Mouse (Mus musculus) cerebellum, postnatal 4 days (tissue): ENCODE results near the gene Zbtb20.
A peak's percentile ranks its signal among the peaks of the same experiment; 100 is the strongest.

Source experiments
- DNase-seq, 2 experiments: peaks; one replicate each; pipeline ENCODE4 v3.0.0; 2022; ENCODE audit warnings: low spot score in 2 of 2, mixed read lengths in 1 of 2

The Zbtb20 gene

DNA sequence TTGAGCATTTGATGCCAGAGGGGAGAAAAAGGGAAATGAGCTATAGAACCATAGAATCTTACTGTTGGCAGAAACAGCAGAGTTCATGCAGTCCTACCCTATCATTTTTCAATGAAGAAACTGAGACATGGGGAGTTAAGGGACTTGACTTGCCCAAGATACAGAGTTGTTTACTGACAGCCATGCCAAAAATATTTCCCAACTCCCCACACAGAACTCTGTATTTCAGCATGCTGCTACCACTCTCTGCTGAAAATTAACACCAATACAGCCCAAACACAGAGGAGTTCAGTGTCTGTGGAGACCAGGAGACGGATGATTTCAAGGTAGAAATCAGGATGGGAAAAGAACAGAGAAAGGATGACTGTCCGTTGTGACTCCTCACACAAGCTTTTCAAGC lies 484.4 kb downstream of the Zbtb20 start:
- DNase-seq, result no peak

DNA sequence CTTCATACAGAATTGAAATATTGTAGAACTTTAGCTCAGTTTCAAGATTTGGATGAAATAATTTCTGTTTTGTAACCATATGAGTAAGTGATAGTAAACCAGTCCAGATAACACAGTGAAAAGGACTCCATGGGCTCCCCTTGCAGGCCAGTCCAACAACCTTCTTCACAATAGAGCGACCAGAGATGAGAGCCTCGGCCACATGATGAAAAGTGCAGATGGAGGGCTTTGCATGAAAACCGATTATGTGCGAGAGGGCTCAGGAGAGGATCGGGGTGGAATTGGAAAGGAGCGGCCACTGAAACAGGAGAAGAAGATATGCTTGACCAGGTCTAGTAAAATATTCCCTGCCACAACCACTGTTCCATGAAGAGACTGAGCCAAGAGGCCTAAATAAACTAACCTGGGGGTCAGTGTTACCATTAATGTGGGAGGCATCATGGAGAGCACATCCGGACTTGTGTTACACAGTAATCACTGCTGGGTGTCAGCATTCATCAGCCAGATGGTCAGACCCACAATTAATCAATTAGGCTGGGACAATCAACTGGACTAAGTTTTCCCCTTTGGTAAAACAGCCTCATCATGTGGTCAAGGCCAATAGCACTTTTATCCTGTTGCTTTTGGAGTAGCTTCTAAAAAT lies 485.3 kb downstream of the Zbtb20 start:
- DNase-seq, result no peak

DNA sequence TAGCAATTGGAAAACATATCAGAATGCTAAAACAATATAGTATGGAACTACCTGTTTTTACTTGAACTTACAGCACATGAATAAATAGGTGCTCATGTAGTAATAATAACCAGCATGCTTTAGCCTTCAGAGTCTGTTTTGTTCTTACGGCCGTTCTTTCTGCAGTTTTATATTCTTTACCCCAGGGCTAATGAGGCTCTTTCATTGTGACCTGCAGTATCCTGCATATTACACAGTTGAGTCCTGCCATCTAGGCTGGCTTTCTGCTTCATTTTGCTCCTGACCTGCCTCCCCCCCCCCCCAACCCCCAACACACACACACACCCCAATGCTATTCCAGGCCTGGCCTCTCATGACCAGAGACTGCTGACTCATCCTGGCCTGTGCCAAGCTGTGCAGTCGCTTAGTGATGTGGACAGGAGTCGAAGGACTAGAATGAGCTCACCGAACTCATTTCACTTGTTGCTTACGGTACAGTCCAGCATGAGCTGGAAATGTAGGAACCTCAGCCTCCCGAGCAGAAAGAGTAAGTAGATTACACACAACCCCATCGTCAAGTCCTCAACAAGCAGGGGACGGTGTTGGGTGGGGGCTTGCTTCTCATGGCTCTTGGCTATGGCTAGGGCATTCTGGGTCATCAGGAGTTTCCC lies 487.1 kb downstream of the Zbtb20 start:
- DNase-seq, result no peak

DNA sequence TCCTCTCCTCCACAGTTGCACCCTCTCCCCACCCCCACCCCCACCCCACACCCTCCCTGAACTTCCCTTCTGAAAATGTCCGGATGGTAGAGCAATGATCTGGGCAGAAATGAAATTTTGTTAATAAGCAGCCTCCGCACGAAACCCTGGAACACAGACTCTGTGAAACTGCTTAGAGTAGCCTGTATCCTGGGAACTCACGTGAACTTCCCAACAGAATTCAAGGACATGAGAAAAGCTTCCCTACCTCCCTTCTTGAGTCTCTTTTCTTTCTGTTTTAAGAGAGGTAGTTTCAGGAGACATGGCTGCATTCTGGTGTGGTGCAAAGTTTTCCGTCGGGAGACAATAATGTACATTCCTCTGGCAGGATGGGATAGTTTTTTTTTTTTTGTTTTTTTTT lies 487.6 kb downstream of the Zbtb20 start:
- no peak for DNase-seq

DNA sequence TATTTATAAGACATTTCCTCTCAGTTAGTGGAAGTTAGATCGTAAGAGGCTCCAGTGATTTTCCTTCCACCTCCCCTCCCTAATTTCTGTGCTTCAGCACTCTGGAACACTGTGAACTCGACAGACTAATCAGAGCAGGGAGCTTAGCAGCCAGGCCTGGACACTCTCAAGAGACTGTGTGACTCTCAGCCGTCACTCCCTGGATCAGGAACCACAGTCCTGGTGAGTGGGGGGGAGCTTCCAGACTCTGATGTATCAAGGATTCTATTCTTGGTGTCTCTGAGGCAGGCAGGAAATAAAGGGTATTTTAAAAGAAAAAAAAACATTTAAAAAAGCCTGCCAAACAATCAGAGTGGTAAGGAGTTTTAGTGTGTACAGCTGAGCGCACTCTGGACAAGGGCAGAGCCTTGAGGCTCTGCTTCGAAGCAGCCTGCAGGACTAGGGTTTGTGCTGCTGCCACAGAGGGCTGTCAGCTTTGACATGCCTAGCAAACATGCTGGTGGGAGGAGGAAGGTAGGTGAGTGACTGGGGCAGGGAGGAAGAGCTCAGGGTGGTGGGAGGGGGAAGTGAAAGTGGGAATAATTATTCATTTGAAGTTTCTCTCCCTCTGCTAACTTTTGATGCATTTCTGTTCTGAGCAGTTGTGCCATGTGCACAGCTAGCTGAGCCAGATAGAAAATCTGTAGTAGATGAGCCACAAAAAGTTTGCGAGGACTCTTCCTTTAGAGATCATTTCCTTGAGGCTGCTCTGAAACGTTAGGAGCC lies 488.3 kb downstream of the Zbtb20 start:
- DNase-seq, result no peak

DNA sequence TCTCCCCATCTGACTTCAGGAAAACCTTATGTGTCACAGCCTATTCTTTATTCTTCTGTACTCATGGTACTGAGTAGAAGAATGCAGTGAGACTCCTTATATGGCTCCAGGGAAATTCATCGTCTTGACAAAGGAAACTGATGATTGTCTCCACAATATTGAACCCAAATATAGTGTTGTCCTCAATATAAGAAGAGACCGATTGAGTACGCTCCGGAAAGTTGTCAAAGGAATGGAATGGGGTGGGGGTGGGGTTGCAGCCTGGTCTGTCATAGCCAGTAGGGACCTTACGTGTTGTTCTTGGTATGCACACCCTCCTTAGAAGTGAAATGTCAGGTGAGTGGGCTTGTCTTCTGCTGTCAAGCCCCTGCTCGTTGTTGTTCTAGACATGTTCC lies 488.8 kb downstream of the Zbtb20 start:
- no peak for DNase-seq

DNA sequence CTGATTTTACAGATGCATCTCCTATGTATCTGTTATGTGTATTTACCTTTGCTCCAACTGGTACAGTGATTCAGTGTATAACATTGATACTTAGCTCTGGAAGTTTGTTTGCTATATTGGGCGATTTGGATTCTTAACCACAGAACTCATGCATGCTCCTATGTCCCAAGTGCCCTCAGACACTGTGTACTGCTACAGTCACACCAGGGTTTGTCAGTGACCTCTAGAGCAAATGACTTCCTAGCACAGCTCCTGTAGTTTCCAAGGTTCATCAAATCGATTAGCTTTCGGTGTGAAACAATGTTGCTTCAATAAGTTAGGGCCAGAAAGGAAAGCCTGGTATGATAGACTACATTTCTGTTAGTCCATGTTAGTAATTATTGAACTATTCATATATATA lies 489.6 kb downstream of the Zbtb20 start:
- no peak for DNase-seq

DNA sequence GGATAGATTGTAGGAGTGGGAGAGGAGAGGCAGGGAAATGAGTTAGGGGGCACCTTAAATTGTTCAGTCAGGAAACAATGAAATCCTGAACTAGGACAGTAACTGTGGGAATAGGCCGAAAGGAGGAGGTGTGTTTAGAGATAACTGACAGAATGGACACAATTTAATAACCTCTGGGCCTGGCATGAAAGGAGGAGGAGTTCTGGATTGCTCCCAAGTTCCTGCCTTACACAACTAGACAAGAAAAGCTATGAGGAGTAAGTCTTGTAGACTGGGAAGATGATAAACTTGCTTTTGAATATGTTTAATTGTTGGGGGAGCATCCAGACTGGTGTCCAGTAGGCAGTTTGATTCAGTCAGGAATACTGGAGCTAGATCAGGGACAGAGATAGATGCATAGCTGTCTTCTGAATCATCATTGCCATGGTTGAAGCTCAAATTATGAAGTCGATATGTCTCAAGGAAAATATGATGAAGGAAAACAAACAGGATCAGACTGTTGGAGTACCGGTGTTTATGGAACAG lies 494.9 kb downstream of the Zbtb20 start:
- DNase-seq, result no peak

DNA sequence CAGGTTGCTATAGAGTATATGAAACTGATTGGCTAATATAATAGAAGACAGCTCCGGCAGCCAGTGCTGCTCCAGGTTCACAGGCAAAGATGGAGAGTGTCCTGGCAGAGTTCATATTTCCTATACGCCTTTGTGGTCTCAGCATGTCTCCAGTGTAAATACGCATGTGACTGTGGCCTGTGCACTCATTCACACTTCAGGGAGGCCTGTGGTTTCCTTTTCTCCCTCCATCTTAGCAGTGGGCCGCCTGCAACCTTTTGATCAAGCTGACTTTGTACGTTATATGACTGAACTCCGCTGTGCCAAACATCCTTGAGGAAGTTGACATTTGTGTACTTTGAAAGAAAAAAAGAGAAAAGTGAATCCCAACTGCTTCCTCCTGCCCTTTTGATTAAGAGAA lies 501.1 kb downstream of the Zbtb20 start:
- no peak for DNase-seq

DNA sequence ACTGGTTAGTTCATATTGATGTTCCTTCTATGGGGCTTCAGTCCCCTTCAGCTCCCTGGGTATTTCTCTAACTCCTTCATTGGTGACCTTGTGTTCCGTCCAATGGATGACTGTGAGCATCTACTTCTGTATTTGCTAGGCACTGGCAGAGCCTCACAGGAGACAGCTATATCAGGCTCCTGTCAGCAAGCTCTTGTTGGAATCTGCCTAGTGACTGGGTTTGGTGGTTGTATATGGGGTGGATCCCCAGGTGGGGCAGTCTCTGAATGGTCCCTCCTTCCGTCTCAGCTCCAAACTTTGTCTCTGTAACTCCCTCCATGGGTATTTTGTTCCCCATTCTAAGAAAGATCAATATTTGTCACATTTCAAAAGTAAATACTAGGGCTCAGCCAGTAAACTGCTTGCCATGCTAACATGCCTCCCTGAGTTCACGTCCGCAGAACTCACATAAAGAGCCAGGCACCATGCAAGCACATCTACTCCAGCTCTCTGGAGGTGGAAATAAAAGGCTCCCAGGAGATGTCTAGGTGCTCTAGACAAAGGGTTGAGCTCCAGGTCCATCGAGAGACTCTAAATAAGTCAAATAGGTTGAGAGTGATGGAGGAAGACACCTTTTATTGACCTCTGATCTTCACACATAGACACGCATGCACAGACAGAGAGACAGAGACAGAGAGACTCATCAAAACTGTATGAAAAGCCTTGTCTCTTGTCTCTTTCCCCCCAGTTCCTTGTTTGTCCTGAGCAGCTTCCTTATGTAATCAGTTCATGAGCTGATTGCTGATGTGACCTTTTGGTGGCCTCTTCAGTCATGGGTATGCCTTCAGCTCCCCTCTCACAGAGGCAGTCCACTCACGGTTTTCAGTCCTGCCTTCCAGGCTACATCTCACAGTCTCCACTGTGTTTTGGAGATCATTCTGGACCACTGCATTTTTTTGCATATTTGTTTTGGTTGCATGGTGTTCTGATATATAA lies 504.0 kb downstream of the Zbtb20 start:
- no peak for DNase-seq

DNA sequence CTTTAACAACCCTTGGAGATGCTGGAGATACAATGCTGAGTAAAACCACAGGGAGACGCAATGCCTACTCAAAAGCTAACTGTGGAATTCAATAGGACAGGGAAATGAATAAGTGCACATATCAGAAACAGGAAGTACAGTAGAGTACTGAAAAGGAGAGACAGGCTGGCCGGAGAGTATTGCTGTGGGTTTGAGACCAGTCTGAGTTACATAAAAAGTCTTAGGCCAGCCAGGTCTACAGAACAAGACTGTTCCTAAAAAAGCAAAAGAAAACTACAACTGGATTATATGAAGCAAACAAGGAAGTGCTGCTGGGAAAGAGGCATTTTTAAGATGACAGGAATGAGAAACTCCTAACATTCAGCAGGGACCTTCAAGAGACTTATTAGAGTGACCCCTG lies 505.5 kb downstream of the Zbtb20 start:
- DNase-seq, result no peak

DNA sequence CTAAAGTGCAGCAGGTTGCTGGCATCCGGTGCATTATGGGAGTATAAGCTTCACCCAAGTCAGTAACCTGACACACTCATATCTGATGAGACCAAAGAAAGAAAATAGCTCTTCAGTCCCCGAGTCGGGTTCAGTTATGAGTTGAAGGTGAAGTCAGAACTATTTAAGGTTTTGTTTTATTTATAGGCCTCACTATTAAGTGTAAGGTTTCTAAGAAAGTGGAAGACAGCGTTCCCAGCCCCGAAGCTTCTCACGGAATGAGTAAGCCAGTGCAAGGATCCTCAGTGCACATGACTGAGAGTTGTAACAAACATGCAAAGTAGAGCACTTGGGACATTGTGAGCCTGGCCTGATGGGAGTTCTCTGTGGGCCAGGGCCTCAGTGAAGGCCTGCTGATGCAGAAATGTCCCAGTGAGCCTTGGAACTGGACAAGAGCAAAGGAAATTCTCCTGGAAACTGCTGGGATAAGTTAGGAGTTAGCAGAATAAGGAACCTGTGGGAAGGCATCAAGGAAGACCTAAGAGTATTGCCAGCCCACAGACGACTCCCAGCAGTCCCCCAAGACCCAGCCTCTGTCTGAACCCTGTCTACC lies 507.6 kb downstream of the Zbtb20 start:
- no peak for DNase-seq

DNA sequence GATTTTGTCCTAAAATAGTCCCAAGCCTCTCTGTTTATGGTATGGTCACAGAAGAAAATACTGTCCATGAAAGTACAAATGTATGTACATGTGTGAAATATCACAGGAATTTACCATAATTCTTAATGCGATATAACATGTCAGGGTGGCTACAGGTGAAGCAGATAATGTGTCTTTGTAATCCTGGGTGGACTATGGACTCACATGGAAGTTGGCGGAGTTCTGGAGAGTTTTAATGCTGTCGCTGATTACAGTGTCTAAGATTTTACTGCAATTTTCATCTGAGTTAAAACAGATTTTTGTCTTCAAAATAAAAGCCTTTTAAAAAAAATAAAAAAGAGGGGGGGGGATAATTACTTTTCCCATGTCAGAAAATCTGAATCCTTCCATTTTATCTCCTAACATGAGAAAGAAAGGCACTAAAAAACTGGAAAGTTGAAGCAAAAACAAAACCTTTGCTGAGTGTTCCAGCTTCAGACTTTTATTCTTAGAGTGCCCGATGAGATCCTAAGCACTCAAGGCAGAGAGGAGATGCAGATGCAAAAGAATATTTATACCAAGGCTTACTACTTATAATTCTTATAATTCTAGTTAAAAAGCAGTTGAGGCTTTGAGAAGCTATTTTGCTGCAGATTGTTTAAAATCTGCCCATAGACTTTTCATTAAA lies 509.4 kb downstream of the Zbtb20 start:
- DNase-seq, result no peak

DNA sequence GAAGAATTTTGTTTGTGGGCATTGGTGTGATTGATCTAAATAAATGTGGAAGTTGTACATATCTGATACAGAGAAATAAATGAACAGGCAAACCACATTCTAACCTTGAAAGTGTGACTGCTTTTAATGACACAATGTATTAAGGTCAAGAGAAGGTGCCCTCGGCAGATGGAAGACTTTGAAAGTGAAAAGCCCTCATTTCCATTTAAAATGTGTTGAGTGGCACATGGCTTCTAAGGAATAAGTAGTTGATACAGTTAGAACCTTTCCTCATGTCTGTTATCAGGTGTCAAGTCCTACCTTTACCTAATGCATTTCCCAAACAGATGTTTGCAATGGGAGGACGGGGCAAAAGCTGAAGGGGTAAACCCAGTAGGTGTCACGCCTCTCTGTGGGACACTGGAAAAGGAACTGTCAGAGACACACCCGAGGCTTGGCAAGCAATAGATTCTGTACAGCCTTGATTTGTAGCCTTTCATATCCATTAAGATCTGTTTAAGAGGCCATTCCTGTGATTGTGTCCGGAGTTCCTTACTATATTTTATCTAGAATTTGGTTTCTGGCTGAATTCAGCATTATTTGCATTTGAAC lies 510.0 kb downstream of the Zbtb20 start:
- DNase-seq, result no peak

DNA sequence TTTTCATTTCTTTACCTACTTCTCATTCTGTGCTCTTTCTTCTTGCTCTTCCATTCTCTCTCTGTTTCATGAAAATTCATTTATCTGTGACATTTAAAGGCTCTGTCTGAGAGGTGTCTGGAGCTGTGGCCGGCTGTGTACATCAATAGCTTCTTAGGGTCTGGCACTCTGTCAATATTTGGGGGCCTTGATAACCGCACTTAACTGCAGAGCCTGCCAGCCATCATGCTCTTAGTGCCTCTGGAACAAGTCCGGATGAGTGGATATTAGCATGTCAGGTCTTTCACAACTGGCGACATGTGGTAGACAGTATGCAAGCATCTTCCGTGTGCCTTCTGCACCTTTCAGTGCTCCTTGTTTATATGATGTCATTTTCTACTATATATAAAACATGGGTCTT lies 510.7 kb downstream of the Zbtb20 start:
- DNase-seq, result no peak

DNA sequence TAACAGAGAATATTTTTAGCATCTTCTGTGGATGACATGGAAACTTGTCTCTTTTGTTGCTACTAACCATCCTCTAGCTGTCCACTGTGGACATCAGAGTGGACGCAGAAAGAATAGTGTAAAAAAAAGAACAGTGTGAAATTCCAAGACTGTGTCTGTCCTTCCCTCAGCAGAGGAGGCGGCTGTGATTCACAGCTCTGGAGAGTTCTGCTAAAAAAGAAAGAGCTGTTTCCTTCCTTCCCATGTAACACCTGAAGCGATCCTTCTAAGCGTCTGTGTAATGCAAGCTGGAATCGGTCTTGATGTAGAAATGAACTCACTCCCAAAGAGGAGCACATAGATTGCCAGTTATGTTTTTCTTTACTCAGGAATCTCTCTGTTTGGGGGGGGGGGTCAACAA lies 512.7 kb downstream of the Zbtb20 start:
- DNase-seq, result no peak

DNA sequence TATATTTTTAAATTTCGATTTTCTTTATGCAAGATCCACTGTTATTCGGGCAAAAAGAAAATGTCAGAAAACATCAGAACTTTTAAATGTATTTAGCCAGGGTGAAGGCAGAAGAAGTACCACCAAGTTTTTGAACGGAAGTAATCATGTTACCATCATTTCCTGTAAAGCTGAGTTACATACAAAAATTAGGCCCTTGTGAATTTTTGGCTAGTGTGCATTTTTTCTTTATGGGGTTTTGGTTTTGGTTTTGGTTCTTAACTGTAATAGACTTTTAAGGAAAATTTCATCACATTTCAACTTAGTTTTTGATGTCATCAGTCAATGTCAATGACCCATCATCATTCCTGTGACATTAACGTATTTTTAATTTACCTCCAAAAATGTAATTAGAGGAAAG lies 514.7 kb downstream of the Zbtb20 start:
- DNase-seq, result no peak

DNA sequence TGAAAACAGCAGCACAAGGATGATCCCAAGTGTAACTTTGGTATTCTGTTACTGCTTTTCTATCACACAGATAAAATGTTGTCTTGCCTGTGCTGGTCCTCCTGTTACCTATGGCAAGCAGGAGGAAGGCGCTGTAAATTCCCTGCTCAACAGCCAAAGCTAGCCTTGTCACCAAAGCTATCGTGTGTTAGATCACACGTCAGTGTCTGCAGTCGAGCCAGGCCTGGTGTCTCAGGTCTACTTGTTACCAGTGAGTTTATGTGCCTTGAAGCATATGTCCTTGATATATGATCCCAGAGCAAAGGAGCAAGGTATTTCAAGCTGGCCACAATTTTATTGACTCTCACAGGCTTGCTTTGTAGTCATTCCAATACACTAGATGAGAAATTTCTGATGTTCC lies 517.7 kb downstream of the Zbtb20 start:
- no peak for DNase-seq

DNA sequence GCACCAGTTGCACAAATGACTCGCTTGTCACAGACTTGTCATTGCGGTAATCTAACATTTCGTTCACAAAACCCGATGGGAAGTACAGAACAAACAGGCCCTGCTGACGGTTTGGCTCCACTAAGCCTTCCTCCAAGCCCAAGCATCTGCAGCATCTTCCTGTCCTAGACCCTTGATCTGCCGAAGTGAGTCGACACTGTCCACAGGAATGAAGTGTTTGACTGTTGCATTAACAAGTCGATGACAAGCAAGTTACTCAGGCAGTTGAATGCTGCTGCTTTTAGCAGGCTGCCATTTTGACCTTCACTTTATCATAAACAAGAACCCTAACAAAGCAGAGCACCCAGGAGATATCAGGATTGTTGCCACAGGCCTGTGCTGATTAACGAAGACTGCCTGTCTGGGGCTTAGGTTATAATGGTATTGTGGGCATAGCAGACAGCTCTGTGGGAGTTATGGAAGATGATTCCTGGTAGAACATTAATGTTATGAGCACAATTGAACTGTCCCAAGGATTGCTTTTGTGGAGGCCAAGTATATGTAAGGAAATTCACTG lies 518.4 kb downstream of the Zbtb20 start:
- no peak for DNase-seq

DNA sequence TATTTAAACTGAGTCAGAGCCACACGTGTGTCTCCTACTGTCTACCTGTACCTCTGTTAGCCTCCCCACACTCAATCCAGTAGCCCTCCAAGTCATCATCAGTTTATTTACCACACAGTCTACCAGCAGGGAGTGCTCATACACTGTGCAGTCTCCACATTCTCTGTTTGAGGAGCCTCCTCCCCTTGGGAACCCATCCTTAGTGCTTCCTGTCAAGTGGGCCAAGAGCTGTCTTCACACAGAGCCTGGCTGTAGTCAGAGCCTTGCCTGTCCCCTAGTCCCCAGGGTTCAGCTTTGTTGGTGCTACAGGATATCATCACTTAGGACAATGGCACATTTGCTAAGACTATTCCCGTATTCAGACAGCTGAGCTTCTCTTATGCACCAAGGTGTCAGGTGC lies 519.1 kb downstream of the Zbtb20 start:
- peak in 1 of 2 experiments; percentile 5 for DNase-seq
